Mouse (Mus musculus) limb, embryonic 11.5 days (tissue): ENCODE data around the gene Aloxe3. TPM values are rescaled to one million over a fixed set of nuclear protein-coding genes. Genes with fewer than 3 reads are reported as not detected.
"Not testable (repeated sequence)": the region's sequence is repeated elsewhere in the genome, so short reads cannot be mapped to it uniquely, and the experiment has no call there.

Source experiments
- ATAC-seq: fragments of 200-750 bp; cut with Nextera tagmentation; 2 replicates; pipeline ENCODE4 v1.8.0; 2017; ENCODE audit warnings: low read depth; ENCODE audit not compliant: insufficient number of reproducible peaks, low FRiP score, low TSS enrichment
- DNase-seq: peaks from one replicate; pipeline ENCODE4 v3.0.0-alpha.2; 2015; ENCODE audit warnings: low spot score
- H3K27ac ChIP-seq: fragments of 300-500 bp; sonication (generic); replicated peaks from 2 replicates; pipeline ENCODE4 v1.5.1; 2014; ENCODE audit warnings: low read depth, mild to moderate bottlenecking, low read length
- H3K27me3 ChIP-seq: fragments of 300-500 bp; sonication (generic); 2 replicates; pipeline ENCODE4 v1.6.1; 2014; ENCODE audit warnings: mild to moderate bottlenecking, low read length, mixed read lengths; ENCODE audit not compliant: control insufficient read depth, insufficient read depth
- H3K36me3 ChIP-seq: fragments of 300-500 bp; sonication (generic); 2 replicates; pipeline ENCODE4 v1.6.1; 2014; ENCODE audit warnings: mild to moderate bottlenecking, low read length, moderate library complexity, mixed read lengths; ENCODE audit not compliant: control insufficient read depth, insufficient read depth
- H3K4me1 ChIP-seq: fragments of 300-500 bp; sonication (generic); 2 replicates; pipeline ENCODE4 v1.6.1; 2014; ENCODE audit warnings: low read length, mixed read lengths; ENCODE audit not compliant: control insufficient read depth, insufficient read depth
- H3K4me2 ChIP-seq: fragments of 300-500 bp; sonication (generic); 2 replicates; pipeline ENCODE4 v1.6.1; 2014; ENCODE audit warnings: low read depth, mild to moderate bottlenecking, moderate library complexity; ENCODE audit not compliant: severe bottlenecking
- H3K4me3 ChIP-seq: fragments of 300-500 bp; sonication (generic); 2 replicates; pipeline ENCODE4 v1.5.1; 2014; ENCODE audit warnings: low read depth, low read length
- H3K9ac ChIP-seq: fragments of 300-500 bp; sonication (generic); 2 replicates; pipeline ENCODE4 v1.6.1; 2014; ENCODE audit warnings: mild to moderate bottlenecking, low read length
- H3K9me3 ChIP-seq: fragments of 300-500 bp; sonication (generic); 2 replicates; pipeline ENCODE4 v1.6.1; 2016; ENCODE audit warnings: low read length; ENCODE audit not compliant: control insufficient read depth
- WGBS: fragments of 180-500 bp; shearing (Covaris S2); extraction: QIAGEN DNeasy Blood & Tissue Kit; methylation state at CpG from one replicate; pipeline ENCODE4 v1.1.7; 2014; 5-methylcytosine and 5-hydroxymethylcytosine counted together
- polyA plus RNA-seq: library from polyadenylated mRNA; unstranded; fragments of >200 nt; fragmentation: Nextera tagmentation; extraction: Ambion mirVana; gene quantifications from 2 replicates; pipeline ENCODE4 v1.2.1, GENCODE M21; 2014

The Aloxe3 gene
- polyA plus RNA-seq, 1 experiment from 2014 or later, result 0.25 TPM

GRCm38 (mm10) chr11:69091566-69092385, 33.9 kb upstream of the Aloxe3 start:
- no peak for ATAC-seq
- no peak overlapping the region for H3K9ac ChIP-seq
- H3K9me3 ChIP-seq, result no peaks in the 10 kb centered on the region
- H3K4me1 ChIP-seq, result peaks cover 20% of the 10 kb centered on the region
- H3K27ac ChIP-seq, result no peak overlapping the region
- no peak for DNase-seq
- WGBS, result 65% methylated on average over 7 of the region's 7 CpGs
- no peak overlapping the region for H3K4me3 ChIP-seq
- H3K36me3 ChIP-seq, result peaks cover 8% of the 10 kb centered on the region
- H3K27me3 ChIP-seq, result no peaks in the 10 kb centered on the region
- no peak overlapping the region for H3K4me2 ChIP-seq

GRCm38 (mm10) chr11:69092386-69092751, 33.3 kb upstream of the Aloxe3 start:
- DNase-seq, result peak; percentile 93
- Histone ChIP-seq H3K9me3 (no peaks in the 10 kb centered on the region), H3K4me2 (no peak overlapping the region), H3K4me3 (no peak overlapping the region), H3K27ac (no peak overlapping the region), H3K9ac (no peak overlapping the region), H3K27me3 (no peaks in the 10 kb centered on the region), H3K4me1 (peaks cover 25% of the 10 kb centered on the region), H3K36me3 (peaks cover 8% of the 10 kb centered on the region)
- WGBS, result 0% methylated on average over 3 of the region's 3 CpGs
- no peak for ATAC-seq

GRCm38 (mm10) chr11:69092871-69093270, 32.8 kb upstream of the Aloxe3 start:
- Histone ChIP-seq H3K36me3 (peaks cover 8% of the 10 kb centered on the region), H3K4me2 (no peak overlapping the region), H3K27me3 (no peaks in the 10 kb centered on the region), H3K4me3 (no peak overlapping the region), H3K27ac (no peak overlapping the region), H3K4me1 (peaks cover 30% of the 10 kb centered on the region), H3K9ac (no peak overlapping the region), H3K9me3 (no peaks in the 10 kb centered on the region)
- DNase-seq, result no peak
- WGBS, result 87% methylated on average over 4 of the region's 4 CpGs
- no peak for ATAC-seq

GRCm38 (mm10) chr11:69093856-69094255, 31.8 kb upstream of the Aloxe3 start:
- not testable (repeated sequence) for H3K4me2 ChIP-seq, H3K27me3 ChIP-seq, H3K27ac ChIP-seq, ATAC-seq, H3K9ac ChIP-seq, H3K36me3 ChIP-seq, H3K4me3 ChIP-seq, DNase-seq, H3K9me3 ChIP-seq
- WGBS, result 87% methylated on average over 7 of the region's 7 CpGs
- H3K4me1 ChIP-seq, result peaks cover 38% of the 10 kb centered on the region

DNA sequence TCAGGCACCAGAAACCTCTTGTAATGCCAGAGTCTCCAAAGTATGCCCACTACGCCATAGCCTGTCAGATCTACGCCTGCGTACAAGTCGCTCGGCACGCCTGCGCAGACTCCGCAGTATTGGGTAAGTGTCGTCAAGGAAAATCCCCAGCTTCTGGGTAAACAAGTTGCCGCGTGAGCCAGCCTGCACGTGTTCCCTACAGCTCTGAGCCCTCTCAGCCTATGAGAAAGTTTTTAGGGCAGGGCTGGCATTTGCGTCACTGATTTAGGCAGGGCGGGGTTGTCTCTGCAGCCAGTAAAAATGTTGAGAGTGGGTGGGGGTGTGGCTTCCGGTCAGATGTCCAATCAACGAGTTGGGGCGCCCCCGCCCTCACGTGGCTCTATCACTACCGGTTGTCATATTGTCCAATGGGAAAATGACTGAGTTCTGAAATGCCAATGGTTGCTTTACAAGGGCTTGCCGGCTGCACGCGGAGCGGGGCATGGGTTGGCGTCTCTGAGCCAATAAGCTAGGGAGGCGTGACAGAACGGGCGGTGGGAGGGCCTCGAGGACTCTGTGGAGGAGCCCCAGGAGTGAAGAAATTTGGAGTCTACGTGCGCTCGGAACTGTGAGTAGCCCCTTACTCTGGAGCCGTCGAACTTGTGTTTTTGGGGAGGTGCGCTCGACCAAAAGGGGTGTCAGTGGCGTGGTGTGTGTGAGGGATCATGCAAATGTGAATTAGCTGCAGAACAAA, 30.8 kb upstream of the Aloxe3 start, which contains the start of gene Per1:
TSS of gene Per1 (plus strand) at position 521 of the 733 bp plus-strand sequence.
- H3K36me3 ChIP-seq, result peaks cover 5% of the 10 kb centered on the region
- H3K27me3 ChIP-seq, result no peaks in the 10 kb centered on the region
- peak within 1 kb of the TSS; percentile 57 for H3K27ac ChIP-seq
- WGBS, result under 1% methylated on average over 37 of the region's 37 CpGs
- H3K9me3 ChIP-seq, result no peaks in the 10 kb centered on the region
- peak within 1 kb of the TSS; percentile 49 for H3K9ac ChIP-seq
- ATAC-seq, result peak; percentile 94
- H3K4me3 ChIP-seq, result peak within 1 kb of the TSS; percentile 45
- H3K4me1 ChIP-seq, result peaks cover 36% of the 10 kb centered on the region
- H3K4me2 ChIP-seq, result peak within 1 kb of the TSS; percentile 92
- DNase-seq, result peak; percentile 98

- 1% methylated on average over 27 of the region's 27 CpGs for WGBS
- DNase-seq (peak; percentile 37), ATAC-seq (no peak)
- Histone ChIP-seq H3K9ac (peak overlapping the region; percentile 49), H3K4me2 (peak overlapping the region; percentile 92), H3K36me3 (peaks cover 2% of the 10 kb centered on the region; the same call in 1 of the 2 replicates), H3K4me1 (peaks cover 37% of the 10 kb centered on the region), H3K9me3 (no peaks in the 10 kb centered on the region), H3K4me3 (peak overlapping the region; percentile 45), H3K27ac (peak overlapping the region; percentile 57; the same call in 1 of the 2 replicates), H3K27me3 (no peaks in the 10 kb centered on the region)
These were observed 30.0 kb upstream of the Aloxe3 start for GRCm38 (mm10) chr11:69095511-69096231.

DNA sequence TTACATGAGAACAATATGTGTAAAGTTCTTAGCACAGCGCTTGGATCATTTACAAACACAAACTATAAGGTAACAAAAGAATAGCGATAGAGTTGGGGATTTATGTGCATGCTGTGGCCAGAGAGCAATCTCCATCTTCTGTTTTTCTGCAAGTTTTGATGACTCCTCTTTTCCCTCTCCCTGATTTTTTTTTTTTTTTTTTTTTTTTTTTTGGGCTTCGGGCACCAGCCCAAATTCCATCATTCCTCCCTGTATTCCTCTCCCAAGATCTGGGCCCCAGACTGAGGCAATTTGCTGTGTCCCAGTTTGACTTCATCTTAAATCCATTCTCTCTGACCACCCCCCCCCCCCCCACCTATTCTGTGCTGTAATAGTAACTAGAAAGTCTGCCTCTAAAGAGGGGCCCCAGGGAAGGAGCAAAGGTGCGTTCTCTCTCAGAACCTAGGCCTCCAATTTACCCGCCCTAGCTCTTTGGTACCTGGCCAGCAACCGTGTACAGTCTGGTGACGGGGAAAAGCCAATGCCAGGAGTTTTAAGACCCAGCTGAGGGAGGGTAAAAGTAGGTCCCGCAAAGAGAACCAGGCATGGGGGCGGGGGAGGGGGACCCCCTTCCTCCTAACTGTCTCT, 29.2 kb upstream of the Aloxe3 start:
- Histone ChIP-seq H3K27me3 (no peaks in the 10 kb centered on the region), H3K4me3 (peak overlapping the region; percentile 45), H3K9me3 (no peaks in the 10 kb centered on the region), H3K4me2 (peak overlapping the region; percentile 92), H3K36me3 (no peaks in the 10 kb centered on the region; the same call in 1 of the 2 replicates), H3K4me1 (peaks cover 37% of the 10 kb centered on the region), H3K9ac (no peak overlapping the region; the same call in 1 of the 2 replicates), H3K27ac (no peak overlapping the region)
- 11% methylated on average over 9 of the region's 9 CpGs for WGBS
- no peak for DNase-seq
- ATAC-seq, result no peak
